Mouse (Mus musculus): ENCODE measurements at regions not wholly inside any gene's neighbourhood (a gene's known extent, or its start where the extent isn't known, plus 50 kb on each side); places are given as distances from the start of the nearest gene placed in this dataset.

GRCm38 (mm10) chr1:13872536-13872935 lies 2220.6 kb downstream of the 4930444P10Rik start:
- TF ChIP-seq CTCF (conservative IDR thresholded peaks at IDR 0.05 in 1 of 2, IDR thresholded peaks at IDR 0.05 in 1 of 2; ENCODE audit: low read depth in 2 of 2, low read length in 2 of 2), result no peak
- no peak for TF ChIP-seq RAD21 (IDR thresholded peaks at IDR 0.05; ENCODE audit: low read depth, low read length)
